Mouse (Mus musculus): Measurements from ENCODE around the gene Fnbp1l. TPM values are rescaled to one million over a fixed set of nuclear protein-coding genes. Genes with fewer than 3 reads are reported as not detected.

Gene Fnbp1l
- total and polyA plus RNA-seq, 3 experiments: 1.5 to 2.0 (median 2.0) TPM

- TF ChIP-seq EP300 (IDR thresholded peaks at IDR 0.05; ENCODE audit: low read length) (no peak), POLR2AphosphoS2 (IDR thresholded peaks at IDR 0.05; ENCODE audit: low read depth, low read length) (no peak), CTCF (conservative IDR thresholded peaks at IDR 0.05 in 1 of 2, IDR thresholded peaks at IDR 0.05 in 1 of 2; ENCODE audit: low read depth in 2 of 2, low read length in 2 of 2) (peak in 1 of 2 experiments; percentile 16; a peak in 1 of 4 replicates), ETS1 (conservative IDR thresholded peaks at IDR 0.05; ENCODE audit: low read depth, low read length) (no peak), UBTF (IDR thresholded peaks at IDR 0.05; ENCODE audit: low read depth, low read length) (no peak)
- in situ Hi-C loops (cut with MboI; ENCODE audit: low pct_ligation_motif_present, low pct_unique_long_range_greater_than_20kb, low sequenced_read_pairs): loop anchor here (10.0 kb wide), 1 partner anchor 94 kb away; no protein-coding TSS in a partner anchor
- H3K27ac ChIP-seq (ENCODE audit: insufficient read depth, low read depth): no peak overlapping the region
- no peaks in the 10 kb centered on the region for H3K36me3 ChIP-seq (replicated peaks in 1 of 2; ENCODE audit: control insufficient read depth in 1 of 2, insufficient read depth in 1 of 2, low read length in 1 of 2)
- peak overlapping the region; percentile 44 for H3K4me2 ChIP-seq (ENCODE audit: insufficient read depth, low read depth, poor library complexity, severe bottlenecking)
- peaks cover 21% of the 10 kb centered on the region for H3K27me3 ChIP-seq (replicated peaks)
- dilution Hi-C loops (cut with MboI; ENCODE audit: extremely low pct_ligation_motif_present, extremely low pct_unique_long_range_greater_than_20kb, low sequenced_read_pairs): no loop called here
- H3K79me2 ChIP-seq (replicated peaks; ENCODE audit: control insufficient read depth, extremely low read depth, insufficient read depth, poor library complexity, severe bottlenecking): no peaks in the 10 kb centered on the region
- no peak for DNase-seq (ENCODE audit: extremely low read depth)
- no peaks in the 10 kb centered on the region for H3K9me3 ChIP-seq (replicated peaks; ENCODE audit: low read length)
- H3K4me1 ChIP-seq (ENCODE audit: control insufficient read depth in 1 of 2, insufficient read depth in 2 of 2): peaks cover 0 to 4% of the 10 kb centered on the region in 2 experiments; a peak in 1 of 4 replicates
- no peak overlapping the region; the same call in 1 of the 2 replicates for H3K9ac ChIP-seq (ENCODE audit: insufficient read depth, low read depth)
- peak overlapping the region; percentile 56 to 67 (median 56) for H3K4me3 ChIP-seq (replicated peaks in 1 of 3; ENCODE audit: low read depth in 2 of 3, low read length in 2 of 3, poor library complexity in 1 of 3)
These were observed 1.1 kb downstream of the Fnbp1l start for GRCm38 (mm10) chr3:122618402-122618801.

GRCm38 (mm10) chr3:122617613-122618340 is 1.7 kb downstream of the Fnbp1l start:
- Histone ChIP-seq H3K4me3 (replicated peaks in 1 of 3; ENCODE audit: low read depth in 2 of 3, low read length in 2 of 3, poor library complexity in 1 of 3) (no peak overlapping the region), H3K9me3 (replicated peaks; ENCODE audit: low read length) (no peaks in the 10 kb centered on the region), H3K9ac (ENCODE audit: insufficient read depth, low read depth) (no peak overlapping the region), H3K4me1 (ENCODE audit: control insufficient read depth in 1 of 2, insufficient read depth in 2 of 2) (peaks cover 0 to 4% of the 10 kb centered on the region in 2 experiments; a peak in 1 of 4 replicates), H3K79me2 (replicated peaks; ENCODE audit: control insufficient read depth, extremely low read depth, insufficient read depth, poor library complexity, severe bottlenecking) (no peaks in the 10 kb centered on the region), H3K27ac (ENCODE audit: insufficient read depth, low read depth) (no peak overlapping the region), H3K4me2 (ENCODE audit: insufficient read depth, low read depth, poor library complexity, severe bottlenecking) (peak overlapping the region; percentile 44; the same call in 1 of the 2 replicates), H3K27me3 (replicated peaks) (peaks cover 21% of the 10 kb centered on the region), H3K36me3 (replicated peaks in 1 of 2; ENCODE audit: control insufficient read depth in 1 of 2, insufficient read depth in 1 of 2, low read length in 1 of 2) (no peaks in the 10 kb centered on the region)
- dilution Hi-C loops (cut with MboI; ENCODE audit: extremely low pct_ligation_motif_present, extremely low pct_unique_long_range_greater_than_20kb, low sequenced_read_pairs) (no loop called here), in situ Hi-C loops (cut with MboI; ENCODE audit: low pct_ligation_motif_present, low pct_unique_long_range_greater_than_20kb, low sequenced_read_pairs) (loop anchor here (10.0 kb wide), 1 partner anchor 93 kb away; no protein-coding TSS in a partner anchor)
- no peak for TF ChIP-seq EP300 (IDR thresholded peaks at IDR 0.05; ENCODE audit: low read length)
- TF ChIP-seq USF2 (conservative IDR thresholded peaks at IDR 0.05; ENCODE audit: low read depth, low read length): no peak
- no peak for TF ChIP-seq MEF2A (IDR thresholded peaks at IDR 0.05; ENCODE audit: borderline replicate concordance, low read depth, low read length)
- TF ChIP-seq ZNF384 (IDR thresholded peaks at IDR 0.05; ENCODE audit: low read depth, low read length): no peak
- TF ChIP-seq RAD21 (IDR thresholded peaks at IDR 0.05; ENCODE audit: low read depth, low read length): peak; percentile 22
- peak in 1 of 2 experiments; percentile 17; a peak in 1 of 4 replicates for TF ChIP-seq CTCF (conservative IDR thresholded peaks at IDR 0.05 in 1 of 2, IDR thresholded peaks at IDR 0.05 in 1 of 2; ENCODE audit: low read depth in 2 of 2, low read length in 2 of 2)
- DNase-seq (ENCODE audit: extremely low read depth): no peak

GRCm38 (mm10) chr3:122612537-122612936 is 7.0 kb downstream of the Fnbp1l start:
- H3K4me2 ChIP-seq (ENCODE audit: insufficient read depth, low read depth, poor library complexity, severe bottlenecking): no peak overlapping the region
- no peak overlapping the region for H3K4me3 ChIP-seq (replicated peaks in 1 of 3; ENCODE audit: low read depth in 2 of 3, low read length in 2 of 3, poor library complexity in 1 of 3)
- H3K4me1 ChIP-seq (ENCODE audit: control insufficient read depth in 1 of 2, insufficient read depth in 2 of 2): no peaks in the 10 kb centered on the region
- peaks cover 2% of the 10 kb centered on the region for H3K27me3 ChIP-seq (replicated peaks)
- no peak overlapping the region for H3K9ac ChIP-seq (ENCODE audit: insufficient read depth, low read depth)
- DNase-seq (ENCODE audit: extremely low read depth): no peak
- TF ChIP-seq MAFK (IDR thresholded peaks at IDR 0.05; ENCODE audit: insufficient replicate concordance, low read length): no peak
- no peak for TF ChIP-seq JUN (IDR thresholded peaks at IDR 0.05; ENCODE audit: insufficient read depth, low read depth, low read length)
- no peak overlapping the region for H3K27ac ChIP-seq (ENCODE audit: insufficient read depth, low read depth)
- H3K79me2 ChIP-seq (replicated peaks; ENCODE audit: control insufficient read depth, extremely low read depth, insufficient read depth, poor library complexity, severe bottlenecking): no peaks in the 10 kb centered on the region
- H3K36me3 ChIP-seq (replicated peaks in 1 of 2; ENCODE audit: control insufficient read depth in 1 of 2, insufficient read depth in 1 of 2, low read length in 1 of 2): no peaks in the 10 kb centered on the region
- in situ Hi-C loops (cut with MboI; ENCODE audit: low pct_ligation_motif_present, low pct_unique_long_range_greater_than_20kb, low sequenced_read_pairs) (loop anchor here (10.0 kb wide), 1 partner anchor 88 kb away; no protein-coding TSS in a partner anchor), dilution Hi-C loops (cut with MboI; ENCODE audit: extremely low pct_ligation_motif_present, extremely low pct_unique_long_range_greater_than_20kb, low sequenced_read_pairs) (no loop called here)
- H3K9me3 ChIP-seq (replicated peaks; ENCODE audit: low read length): no peaks in the 10 kb centered on the region

Measured in CH12.LX (cell line).